Mouse (Mus musculus): ENCODE data around the gene Patj.
"Not testable (repeated sequence)": the region's sequence is repeated elsewhere in the genome, so short reads cannot be mapped to it uniquely, and the experiment has no call there.

Patj gene

GRCm38 (mm10) chr4:98667009-98667408, 271.4 kb downstream of the Patj start:
- DNase-seq: no peak

DNA sequence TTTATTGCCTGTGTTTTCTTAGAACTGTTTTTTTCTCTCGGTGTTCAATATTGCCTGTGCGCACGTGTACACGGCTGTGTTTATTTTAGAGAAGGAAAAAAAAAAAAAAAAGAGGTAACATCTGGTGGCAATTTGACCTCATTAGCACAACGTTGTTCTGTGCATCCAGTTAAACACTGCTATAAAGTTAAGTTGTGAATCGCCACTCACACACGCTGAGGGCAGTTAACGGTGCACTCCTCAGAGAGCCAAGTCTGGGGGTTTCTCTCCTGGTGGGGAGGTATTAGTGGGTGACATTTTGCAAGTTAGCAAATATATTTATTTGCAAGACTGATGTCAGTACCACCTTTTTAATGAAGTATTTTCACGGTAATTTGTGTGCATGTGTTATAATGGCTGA, 281.9 kb downstream of the Patj start:
- no peak for DNase-seq

DNA sequence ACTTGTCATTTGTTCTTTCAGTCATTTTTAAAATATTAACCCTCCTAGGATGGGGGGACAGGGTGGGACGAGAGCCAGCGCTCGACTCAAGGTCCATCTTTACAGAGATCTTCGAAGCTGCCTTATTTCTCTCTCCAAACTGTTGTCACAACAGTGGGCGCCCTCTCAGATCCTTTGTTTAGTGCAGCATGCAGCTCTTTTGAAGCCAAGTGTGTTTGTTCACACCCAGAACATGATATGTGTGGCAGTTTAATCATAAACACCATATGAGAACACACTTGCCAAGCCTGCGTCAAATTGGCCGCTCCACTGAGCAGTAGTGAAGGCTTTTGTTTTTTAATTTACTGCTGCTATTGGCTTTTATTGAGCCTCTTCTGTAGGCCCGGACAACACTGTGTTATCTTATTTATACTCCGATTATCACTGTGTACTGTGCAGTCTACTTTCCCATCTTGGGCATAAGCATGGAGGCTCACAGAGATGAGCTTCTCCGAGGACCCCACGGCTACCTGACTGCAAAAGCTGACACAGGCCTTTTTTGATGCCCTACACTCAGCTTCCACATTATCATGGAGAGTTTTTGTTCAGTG, 291.2 kb downstream of the Patj start:
- DNase-seq: no peak

- DNase-seq: no peak
Observed at GRCm38 (mm10) chr4:98688116-98688515, 292.5 kb downstream of the Patj start.

- no peak for DNase-seq
Observed at GRCm38 (mm10) chr4:98688520-98688919, 292.9 kb downstream of the Patj start.

DNA sequence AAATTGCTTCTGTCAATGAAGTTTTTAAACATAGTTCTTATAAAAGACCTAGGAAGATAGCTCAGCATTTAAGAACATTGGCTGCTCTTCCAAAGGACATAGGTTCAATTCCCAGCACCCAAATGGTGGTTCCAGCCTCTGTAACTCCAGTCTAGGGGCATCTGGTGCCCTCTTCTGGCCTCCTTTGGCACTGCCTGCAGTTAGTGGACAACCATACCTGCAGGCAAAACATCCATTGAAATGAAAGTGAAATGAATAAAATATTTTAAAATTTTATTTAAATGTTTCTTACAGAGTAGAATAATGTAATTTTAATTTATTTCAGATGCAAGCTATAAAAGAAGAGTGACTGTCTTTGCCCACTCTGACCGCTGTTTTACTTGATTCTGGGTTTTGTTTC, 294.4 kb downstream of the Patj start:
- peak; percentile 14 for DNase-seq

- DNase-seq: no peak
Observed at GRCm38 (mm10) chr4:98693465-98694185, 298.0 kb downstream of the Patj start.

- no peak for DNase-seq
Observed at GRCm38 (mm10) chr4:98697932-98698331, 302.3 kb downstream of the Patj start.

DNA sequence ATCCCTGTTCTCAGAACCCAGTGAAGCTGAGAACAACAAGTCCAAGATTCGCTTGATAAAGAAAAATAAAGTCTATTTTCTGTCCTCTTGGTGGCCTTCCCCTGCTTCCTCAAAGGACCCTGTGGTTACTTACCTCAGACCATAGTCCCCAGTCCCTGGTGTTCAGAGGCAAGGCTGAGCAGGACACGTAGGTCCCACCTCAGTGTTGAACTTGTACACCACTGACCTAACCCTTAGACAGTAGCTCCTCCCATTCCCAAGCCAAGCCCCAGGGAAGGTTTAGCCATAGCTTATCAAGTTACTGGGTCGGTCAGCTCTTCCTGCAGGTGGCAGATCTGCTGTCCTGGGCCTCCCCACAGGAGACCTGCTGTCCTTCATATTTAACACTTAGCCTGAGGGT, 303.3 kb downstream of the Patj start:
- DNase-seq: no peak

GRCm38 (mm10) chr4:98700156-98700555, 304.6 kb downstream of the Patj start:
- no peak for DNase-seq

DNA sequence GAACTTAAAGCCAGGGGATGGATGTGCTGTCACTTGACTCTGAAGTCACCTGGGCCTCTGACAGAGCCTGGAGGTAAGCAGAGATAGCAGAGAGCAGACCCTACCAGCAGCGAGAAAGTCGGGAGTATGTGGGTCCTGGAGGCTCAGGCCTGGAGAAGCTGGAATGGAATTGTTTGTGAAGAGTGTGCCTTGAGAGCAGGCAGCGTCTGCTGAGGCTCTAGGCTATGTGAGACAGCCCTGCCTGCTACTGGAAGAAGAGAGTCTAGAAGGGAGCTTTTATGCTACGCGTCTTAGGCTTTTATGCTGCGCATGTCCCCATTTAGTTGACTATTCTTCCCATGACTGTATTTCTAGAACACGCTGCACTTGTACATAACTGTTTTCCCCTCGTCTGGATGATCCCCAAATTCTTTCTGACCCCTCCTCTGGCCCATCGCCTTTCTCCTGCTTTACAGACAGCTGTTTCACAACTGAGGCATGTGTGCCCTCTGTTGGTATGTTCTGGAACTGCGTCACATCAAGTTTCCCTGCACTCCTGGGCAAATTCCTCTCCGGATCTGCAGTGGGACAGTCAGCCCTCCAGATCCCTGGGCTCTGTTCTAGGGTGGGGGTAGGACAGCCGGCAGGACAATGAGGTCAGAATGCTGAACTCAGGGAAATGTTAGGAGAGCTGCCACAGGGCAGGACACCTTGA, 306.8 kb downstream of the Patj start:
- peak; percentile 57 for DNase-seq

GRCm38 (mm10) chr4:98710891-98711290, 315.3 kb downstream of the Patj start:
- DNase-seq: no peak

DNA sequence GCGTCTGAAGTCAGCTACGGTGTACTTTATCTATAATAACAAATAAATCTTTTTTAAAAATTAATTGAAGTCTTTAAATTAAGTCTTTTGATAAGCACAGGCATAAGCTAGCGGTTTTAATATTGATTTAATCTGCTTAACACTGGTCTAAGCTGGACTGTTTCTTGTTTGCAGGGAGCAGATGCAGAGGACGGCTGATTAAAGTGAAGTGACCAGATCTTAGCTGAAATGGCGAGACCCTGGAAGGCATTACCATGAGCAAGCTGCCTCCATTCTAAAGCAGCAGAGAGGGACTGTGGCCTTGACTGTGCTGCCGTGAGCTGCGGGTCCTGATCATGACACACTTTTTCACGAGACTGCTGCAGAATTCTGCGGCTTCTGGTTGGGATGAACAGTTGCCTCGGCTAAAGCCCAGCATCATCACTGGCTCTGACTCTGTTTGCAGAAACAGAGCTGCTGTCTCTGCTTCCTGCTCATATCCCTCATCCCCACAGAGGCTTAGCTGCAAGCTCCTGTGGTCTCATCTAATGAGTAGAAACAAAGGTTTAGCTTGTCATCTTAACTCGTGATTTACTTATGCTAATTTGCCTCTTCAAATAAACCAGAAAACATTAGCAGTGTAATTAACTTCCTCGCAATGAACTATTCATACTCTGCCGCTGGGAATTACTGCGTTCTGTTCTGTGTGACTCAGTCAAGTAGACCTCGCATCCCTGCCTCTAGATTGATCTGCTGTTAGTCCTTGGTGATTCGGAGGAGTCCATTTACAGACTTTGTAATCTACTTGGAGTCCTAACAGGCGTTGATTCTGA, 322.4 kb downstream of the Patj start:
- no peak for DNase-seq

- DNase-seq: no peak
Observed at GRCm38 (mm10) chr4:98718547-98718917, 322.9 kb downstream of the Patj start.

GRCm38 (mm10) chr4:98722454-98722853, 326.9 kb downstream of the Patj start:
- DNase-seq: peak; percentile 76

- not testable (repeated sequence) for DNase-seq
Observed at GRCm38 (mm10) chr4:98724682-98725081, 329.1 kb downstream of the Patj start.

- DNase-seq: no peak
Observed at GRCm38 (mm10) chr4:98725439-98725838, 329.9 kb downstream of the Patj start.

- no peak for DNase-seq
Observed at GRCm38 (mm10) chr4:98726590-98727237, 331.1 kb downstream of the Patj start, which contains the start of gene L1td1. Gene L1td1, plus strand, starts transcription at chr4:98726734.

DNA sequence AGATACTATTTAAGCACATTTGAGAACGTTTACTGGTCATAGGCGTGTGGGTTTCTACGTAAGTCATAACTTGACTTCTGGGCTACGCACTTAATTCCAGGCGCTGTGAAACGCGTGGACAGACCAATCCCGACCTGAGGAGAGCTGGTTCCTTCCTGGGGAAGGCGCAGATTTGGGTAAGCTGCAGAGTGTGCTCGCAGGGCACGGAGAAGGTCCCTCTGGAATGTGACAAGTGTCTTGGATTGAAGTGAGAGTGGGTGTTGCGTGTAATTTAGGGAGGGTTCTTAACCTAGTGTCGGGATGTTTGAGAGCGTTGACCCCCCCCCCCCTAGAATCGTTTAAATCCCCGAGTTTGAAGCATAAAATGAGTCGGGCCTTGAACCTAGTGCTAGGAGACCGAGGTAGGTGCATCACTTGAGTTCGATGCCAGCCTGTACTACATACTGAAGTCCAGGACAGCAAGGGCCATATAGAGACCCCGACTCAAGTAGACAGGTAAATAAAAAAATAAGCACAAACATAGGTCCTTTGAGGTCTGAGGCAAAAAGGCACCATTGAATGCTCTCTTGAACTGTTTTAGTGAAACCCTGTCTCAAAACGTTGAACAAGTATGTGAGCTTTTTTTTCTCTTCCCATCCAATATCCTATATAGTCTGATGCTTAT, 331.8 kb downstream of the Patj start:
- no peak for DNase-seq

GRCm38 (mm10) chr4:98727959-98728347, 332.4 kb downstream of the Patj start:
- no peak for DNase-seq

GRCm38 (mm10) chr4:98728716-98729115, 333.1 kb downstream of the Patj start:
- DNase-seq: no peak

- no peak for DNase-seq
Observed at GRCm38 (mm10) chr4:98733660-98734059, 338.1 kb downstream of the Patj start.
